Mouse (Mus musculus) heart, adult 2 months (tissue): ENCODE results near the gene G430095P16Rik.

ENCODE experiments used
- CTCF ChIP-seq: fragments of 200-600 bp; IDR thresholded peaks from 2 replicates; pipeline ENCODE4 v1.8.1; 2022; ENCODE audit warnings: antibody characterized with exemption, mild to moderate bottlenecking, moderate library complexity
- POLR2A ChIP-seq: fragments of 200-500 bp; IDR thresholded peaks from 2 replicates; pipeline ENCODE4 v1.6.1; 2011; ENCODE audit warnings: mild to moderate bottlenecking, low read depth, low read length, control low read depth; ENCODE audit not compliant: insufficient read depth

- no peak for TF ChIP-seq CTCF
- TF ChIP-seq POLR2A, result no peak
Measured at GRCm38 (mm10) chr8:84760405-84760805, 37.6 kb downstream of the G430095P16Rik start.
